Mouse (Mus musculus): ENCODE data around the gene Upk2. TPM values are rescaled to one million over a fixed set of nuclear protein-coding genes. Genes with fewer than 3 reads are reported as not detected.

Upk2 gene
- total RNA-seq, 4 experiments from 2014 or later = not detected

- DNase-seq = peak; percentile 59
These were observed 33.6 kb upstream of the Upk2 start for GRCm38 (mm10) chr9:44488416-44488815.

GRCm38 (mm10) chr9:44487441-44487840, 32.7 kb upstream of the Upk2 start:
- DNase-seq = peak; percentile 93

DNA sequence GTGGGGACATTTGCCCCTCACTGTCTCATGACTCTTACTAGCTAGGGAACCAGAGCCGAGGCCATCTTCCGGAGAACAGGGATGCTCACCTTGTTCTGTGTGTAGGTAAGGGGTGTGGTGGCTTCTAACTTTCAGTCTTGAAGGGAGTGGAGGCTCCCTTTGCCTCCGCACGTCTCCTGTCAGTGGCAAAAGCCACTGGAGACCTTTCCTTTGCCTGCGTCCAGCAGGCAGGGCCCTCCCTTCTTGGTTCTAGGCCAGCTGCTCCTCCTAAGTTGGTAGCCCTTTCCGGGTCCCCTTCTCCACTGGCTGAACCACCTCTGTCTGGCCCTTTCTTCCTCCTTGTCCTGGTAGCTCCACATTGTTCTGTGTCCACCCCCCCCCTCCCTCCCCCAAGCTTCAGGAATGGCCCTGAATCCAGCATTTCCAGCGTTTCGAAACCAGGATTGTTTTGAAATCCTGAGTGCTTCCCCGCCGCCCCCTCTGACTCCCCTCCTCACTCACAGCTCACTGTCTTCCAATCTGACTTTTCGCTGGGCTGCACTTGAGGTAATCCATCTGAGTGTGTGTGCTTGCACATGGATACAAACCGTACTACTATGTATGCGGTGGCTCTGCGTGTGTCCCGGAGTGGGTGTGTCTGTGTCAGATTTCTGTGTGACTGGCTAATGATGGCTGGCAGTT, 32.1 kb upstream of the Upk2 start:
- DNase-seq = no peak

DNA sequence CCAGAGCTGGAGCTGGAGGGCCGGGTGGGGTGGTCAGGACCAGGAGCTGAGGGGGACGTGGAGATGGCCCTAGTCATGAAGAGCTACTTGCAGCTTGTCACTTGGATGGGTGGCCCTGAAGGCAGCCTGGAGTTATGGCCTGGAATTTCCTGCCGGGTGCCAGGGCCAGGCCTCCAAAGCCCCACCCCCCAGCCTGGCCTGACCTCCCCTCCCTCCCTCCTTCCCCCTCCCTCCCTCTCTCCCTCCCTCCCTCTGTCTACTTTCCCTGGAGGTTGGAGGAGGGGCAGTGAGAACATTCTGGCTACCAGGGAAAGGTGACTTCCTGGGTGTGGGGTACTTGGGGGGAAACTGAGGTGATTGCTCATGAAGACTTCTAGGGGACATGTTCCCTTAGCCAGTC, 31.6 kb upstream of the Upk2 start:
- no peak for DNase-seq

DNA sequence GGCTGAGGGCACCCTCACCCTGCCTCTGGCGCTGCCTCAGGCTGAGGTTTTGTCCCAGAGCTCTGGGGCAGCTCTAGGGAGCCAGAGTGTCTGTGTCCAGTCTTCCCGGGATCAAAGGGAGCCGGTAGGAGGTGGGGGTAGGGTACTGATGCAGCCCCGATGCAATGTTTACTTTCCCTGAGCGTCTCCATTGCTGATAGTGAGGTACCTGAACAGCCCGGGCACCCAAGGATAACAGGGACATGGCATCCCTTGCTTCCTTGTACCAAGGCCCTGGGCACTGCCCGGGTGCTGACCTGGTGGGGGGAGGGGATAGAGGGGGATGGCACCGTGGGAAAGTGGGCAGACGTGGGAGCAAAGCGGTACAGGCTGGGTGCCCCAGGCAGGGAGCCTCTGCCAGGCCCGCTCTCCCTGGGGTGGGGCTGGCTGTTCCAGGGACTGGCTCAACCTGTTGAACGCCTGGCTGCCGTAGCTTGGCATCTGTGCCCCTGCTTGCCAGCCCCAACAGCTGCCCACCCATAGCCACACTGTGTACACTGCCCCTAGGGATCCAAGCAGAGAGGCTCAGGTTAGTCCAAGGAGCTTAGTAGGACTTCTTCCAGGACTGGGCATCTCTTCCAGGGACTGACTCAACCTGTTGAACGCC, 30.9 kb upstream of the Upk2 start:
- DNase-seq = no peak

DNA sequence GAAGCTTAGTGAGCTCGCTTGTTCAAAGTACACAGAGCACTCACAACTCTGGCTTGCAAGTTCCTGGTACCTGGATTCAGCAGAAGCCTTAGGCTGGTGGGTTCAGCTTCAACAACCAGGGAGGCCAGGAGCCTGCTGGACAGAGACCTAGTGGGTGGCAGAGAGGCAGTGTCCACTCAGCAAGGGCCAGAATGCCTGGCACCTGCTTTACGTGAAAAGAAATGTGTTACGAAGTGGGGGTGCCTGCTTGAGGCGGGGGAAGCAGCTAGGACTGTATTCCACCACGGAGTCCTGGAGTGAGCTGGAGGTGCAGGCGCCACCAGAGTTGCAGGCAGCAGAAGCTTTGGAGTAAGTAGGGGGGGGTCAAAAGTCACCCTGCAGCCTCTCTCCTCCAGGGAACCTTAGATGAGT, 30.3 kb upstream of the Upk2 start:
- no peak for DNase-seq

GRCm38 (mm10) chr9:44484311-44485104, 29.7 kb upstream of the Upk2 start:
- DNase-seq = no peak

DNA sequence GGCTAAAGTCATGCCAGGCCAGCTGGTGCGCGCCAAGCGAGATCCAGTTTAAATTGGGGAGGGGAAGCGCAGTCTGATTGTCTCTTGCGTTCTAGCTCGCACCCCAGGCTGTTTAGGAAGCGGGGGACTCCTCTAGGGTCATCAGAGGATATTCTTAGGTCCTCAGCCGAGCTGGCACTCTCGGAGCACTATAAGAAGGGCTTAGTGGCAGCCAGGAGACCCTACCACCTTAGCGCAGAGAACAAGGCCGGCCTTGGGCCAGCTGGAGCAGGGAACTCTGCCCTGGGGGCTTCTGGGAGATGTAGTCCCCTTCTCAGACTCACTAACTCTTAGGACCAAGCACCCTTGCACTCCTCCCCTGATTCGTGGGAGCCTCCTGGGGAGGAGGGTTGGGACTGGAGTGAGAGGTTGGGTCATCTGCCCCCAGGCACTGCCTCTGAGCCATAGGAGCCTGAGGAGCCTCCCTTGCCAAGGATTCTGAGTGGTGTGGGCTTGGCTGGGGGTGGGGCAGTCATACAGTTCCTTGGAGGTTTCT, 28.8 kb upstream of the Upk2 start:
- peak; percentile 81 for DNase-seq

DNA sequence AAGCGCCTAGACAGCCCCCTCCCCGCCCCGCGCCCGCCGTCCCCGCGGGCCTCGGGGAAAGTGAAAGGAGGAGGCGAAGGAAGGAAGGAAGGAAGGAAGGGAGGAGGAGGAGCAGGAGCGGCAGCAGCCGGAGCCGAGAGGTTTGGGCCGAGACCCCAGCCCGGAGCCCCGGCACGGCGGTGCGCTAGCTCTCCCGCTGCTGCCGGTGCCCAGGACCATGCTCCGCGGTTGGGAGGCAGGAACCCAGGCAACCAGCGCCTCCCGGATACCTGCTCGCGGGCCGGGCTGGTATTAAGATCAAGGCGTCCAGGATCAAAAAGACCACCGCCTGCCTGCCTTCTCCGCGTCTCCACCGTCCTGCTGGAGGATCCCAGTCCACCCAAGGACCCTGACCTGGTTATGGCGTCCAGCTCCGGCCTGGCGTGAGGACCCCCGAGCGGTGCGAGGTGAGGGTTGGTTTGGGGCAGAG, 28.3 kb upstream of the Upk2 start:
- DNase-seq = no peak

DNA sequence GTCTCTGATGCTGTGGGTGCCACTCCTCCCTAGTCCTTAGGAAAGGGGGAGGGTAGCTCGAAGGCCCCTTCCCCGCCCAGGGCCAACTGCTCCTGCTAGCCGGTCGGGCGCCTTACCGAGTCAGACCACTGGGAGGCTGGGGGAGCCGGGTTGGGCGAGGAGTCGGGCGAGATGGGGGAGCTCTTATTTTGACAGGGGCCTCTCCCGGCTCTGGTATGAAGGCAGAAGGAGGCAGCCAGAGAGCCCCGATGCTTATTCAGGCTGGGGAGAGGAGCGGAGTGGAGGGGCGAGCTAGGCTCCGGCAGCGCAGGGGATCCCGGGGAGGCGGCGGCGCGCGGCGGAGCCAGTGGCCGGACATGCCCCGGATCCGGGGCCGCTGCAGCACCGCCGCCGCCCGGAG, 27.8 kb upstream of the Upk2 start, which contains the start of gene Bcl9l:
Gene Bcl9l, plus strand, starts transcription at position 274 of the 400 bp plus-strand sequence.
- peak; percentile 90 for DNase-seq

DNA sequence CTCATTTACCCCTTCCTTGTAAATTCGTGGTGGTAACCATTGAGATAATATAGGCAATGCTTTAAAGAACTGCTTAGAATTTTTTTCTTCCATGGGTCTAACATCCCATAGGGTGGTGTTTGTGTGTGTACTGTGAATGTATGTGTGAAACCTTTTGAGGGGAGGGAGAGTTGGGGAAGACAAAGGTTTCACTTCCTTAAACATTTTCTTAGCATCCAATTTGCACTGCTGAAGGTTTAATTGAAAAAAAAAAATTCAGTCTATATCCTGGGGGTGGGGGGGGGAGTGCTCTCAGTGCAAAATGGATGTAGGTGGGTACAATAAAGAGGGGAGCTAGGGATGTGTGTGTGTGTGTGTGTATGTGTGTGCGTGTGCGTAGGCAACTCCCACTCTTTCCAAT, 27.3 kb upstream of the Upk2 start:
- DNase-seq = no peak

DNA sequence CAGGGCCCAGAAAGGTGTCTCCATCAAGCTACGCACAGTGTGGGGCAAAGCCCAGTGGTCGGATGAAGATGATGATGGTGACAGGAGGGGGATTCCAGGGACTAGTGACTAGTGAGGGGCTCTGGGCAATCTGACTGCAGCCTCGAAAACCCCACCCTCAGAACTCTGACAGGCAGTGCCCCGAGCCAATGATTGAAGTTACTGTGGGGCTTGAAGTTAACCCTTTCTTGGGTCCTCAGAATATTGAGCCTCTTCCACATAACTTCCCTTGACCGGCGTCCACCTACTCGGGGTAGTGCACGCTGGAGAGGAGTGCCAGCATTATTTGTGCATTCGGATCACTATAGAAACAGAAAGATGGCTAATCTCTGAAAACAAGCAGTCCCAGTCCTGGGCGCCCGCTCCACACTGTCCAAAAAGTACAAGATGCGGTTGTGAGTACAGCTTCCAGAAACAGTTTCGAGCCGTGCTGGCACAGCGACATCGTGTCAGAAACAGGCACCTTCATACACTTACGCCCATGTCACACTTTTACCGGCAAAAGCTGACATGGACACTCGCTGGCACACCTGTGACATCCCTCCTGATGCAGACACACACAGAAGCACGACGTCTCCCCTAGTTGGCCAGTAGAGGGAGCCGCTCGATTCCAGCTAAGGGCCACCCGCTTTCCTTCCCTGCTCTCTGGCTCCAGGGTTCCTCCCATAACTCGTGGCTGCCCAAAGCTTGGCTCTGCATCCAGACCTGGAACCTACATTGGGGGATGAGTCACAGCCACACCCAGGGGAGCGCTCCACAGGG, 25.1 kb upstream of the Upk2 start:
- peak; percentile 89 for DNase-seq

- DNase-seq = no peak
These were observed 24.3 kb upstream of the Upk2 start for GRCm38 (mm10) chr9:44478959-44479605.

DNA sequence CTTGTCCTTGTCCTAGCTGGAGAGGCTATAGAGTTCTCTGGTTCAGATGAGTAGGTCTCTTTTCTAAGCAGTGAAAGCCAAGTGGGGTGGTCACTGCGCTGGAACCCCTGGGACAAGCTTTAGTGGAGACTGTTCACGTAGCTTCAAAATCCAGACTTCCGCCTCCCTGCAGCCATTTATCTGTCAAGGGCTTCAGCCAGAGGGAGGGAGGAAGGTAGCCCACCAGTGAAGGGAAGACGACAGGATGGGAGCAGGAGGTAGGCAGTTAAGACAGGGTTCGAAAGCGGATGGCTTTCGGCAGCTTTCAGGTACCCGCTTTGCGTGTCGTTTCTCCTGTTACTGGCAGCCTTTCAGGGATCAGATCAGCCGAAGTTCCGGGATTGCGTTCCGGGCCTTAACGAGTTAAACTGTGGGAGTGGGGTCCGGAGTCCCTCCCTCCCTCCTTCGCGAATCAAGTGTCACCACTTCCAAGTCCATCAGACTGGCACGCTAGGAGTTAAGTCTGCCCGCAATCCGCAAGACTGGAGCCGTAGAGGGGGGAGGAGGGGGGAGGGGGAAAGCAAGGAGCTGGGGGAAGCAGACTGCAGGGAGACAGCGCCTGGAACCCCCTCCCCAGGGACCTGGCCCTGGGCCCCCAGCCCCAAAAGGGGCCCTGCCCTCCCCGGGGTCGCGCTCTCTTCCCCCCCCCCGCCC, 23.6 kb upstream of the Upk2 start:
- DNase-seq = no peak

GRCm38 (mm10) chr9:44477339-44478228, 22.8 kb upstream of the Upk2 start:
- no peak for DNase-seq

DNA sequence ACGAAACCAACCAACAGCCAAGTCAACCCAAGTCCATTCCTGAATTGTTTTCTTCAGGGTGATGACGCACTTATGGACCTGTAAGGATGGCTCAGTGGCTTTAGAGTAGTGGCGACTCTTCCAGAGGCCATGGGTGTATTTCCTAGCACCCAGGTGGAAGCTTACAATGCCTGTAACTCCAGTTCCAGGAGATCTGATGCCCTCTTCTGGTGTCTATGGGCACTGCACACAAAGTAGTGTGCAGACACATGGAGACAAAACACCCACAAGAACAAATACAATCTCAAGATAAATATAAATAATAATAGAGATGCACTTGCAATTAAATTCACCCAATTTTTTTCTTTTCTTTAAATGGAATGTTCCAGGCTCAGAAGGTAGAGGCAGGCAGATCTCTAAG, 21.2 kb upstream of the Upk2 start:
- no peak for DNase-seq

DNA sequence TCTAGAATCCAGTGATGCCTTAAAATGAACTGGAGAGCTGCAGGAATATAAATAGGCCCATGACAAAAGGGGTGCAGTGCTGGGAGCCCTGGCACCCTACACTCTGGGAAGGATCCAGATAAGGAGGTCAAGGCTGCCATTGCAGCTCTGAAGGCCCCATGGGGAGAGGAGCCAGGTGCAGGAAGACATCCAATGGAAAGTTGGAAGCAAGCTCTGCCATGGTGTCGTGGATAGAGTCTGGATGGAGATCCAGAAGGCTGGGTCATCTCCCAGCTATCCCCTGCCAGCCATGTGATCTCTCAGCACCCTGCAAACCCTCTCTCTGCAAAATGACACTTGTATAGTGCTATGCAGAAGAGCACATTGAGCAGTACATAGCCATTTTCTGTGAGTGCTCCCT, 19.6 kb upstream of the Upk2 start:
- no peak for DNase-seq

- no peak for DNase-seq
These were observed 18.4 kb upstream of the Upk2 start for GRCm38 (mm10) chr9:44473184-44473583.

DNA sequence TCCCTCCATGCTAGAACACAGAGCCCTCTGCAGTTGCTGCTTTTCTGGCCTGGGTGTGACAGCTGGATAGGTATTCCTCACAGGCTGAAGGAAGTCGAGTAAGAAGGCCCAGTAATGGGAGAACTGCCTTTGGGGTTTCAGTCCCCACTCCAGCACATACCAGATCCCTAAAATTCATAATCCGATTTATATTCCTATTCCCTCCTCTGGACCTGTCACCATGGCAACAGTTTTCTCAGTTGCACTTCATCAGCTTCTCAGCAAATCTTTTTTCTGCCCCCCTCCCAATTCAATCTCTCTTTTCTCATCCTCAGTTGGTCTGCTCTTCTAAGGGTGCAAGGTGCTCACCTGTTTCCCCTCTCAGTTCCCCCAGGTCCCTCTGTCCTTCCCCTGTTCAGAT, 14.0 kb upstream of the Upk2 start:
- DNase-seq = no peak

GRCm38 (mm10) chr9:44468224-44468623, 13.4 kb upstream of the Upk2 start:
- DNase-seq = no peak
